ENCODE assay signal across 8 mouse cellular contexts in genomic region chr10:80566375-80567092, GRCm38 (mm10). TPM values are rescaled to one million over a fixed set of nuclear protein-coding genes. Genes with fewer than 3 reads are reported as not detected.
A peak's percentile ranks its signal among the peaks of the same experiment; 100 is the strongest.
DNase-seq lines count a peak whose midpoint lies in the region; TF ChIP-seq lines count a peak whose summit lies in the region.

No protein-coding gene starts in this region.

- H3K36me3 ChIP-seq in myocyte (ENCODE audit: control insufficient read depth, insufficient read depth): peaks cover 5% of the 10 kb centered on the region

- no peak overlapping the region for H3K4me3 ChIP-seq in myocyte

- peaks cover 16% of the 10 kb centered on the region for H3K79me2 ChIP-seq in myocyte (ENCODE audit: control insufficient read depth, insufficient read depth)

- no peak overlapping the region for H3ac ChIP-seq in myocyte (ENCODE audit: control insufficient read depth, insufficient read length)

- H3K4me2 ChIP-seq in myocyte (ENCODE audit: low read depth): no peak overlapping the region

- no peaks in the 10 kb centered on the region for H3K27me3 ChIP-seq in myocyte (ENCODE audit: control insufficient read depth, insufficient read depth, insufficient read length)

- no peak for TF ChIP-seq POLR2A in myocyte (IDR thresholded peaks at IDR 0.05; ENCODE audit: insufficient read length, low read depth)

- DNase-seq in 3134 (ENCODE audit: extremely low read depth, insufficient read length, low spot score) (peak; percentile 43), liver (peak; percentile 92)
- DNase-seq in adrenal gland, adult 18-20 months (ENCODE audit: low spot score in 2 of 2): peak; percentile 88 to 90
- peak; percentile 85 for DNase-seq in embryo, embryonic 11 days
- peak; percentile 67 for DNase-seq in gastrocnemius, postnatal 25 days
- peak; percentile 89 for DNase-seq in kidney, adult 18-20 months
- peak; percentile 91 to 98 for DNase-seq in spleen, postnatal 4 days (ENCODE audit: low spot score in 2 of 2)

TF ChIP-seq in myocyte, 11 proteins besides CTCF, POLR2A, EP300 and RAD21:
- TF ChIP-seq MYOD1 (IDR thresholded peaks at IDR 0.05; ENCODE audit: control insufficient read depth in 1 of 3, insufficient read length in 2 of 3, low read depth in 2 of 3) (peak in 2 of 3 experiments; percentile 94 to 95), TCF3 (IDR thresholded peaks at IDR 0.05; ENCODE audit: insufficient read length, low read depth) (peak; percentile 54), TCF12 (IDR thresholded peaks at IDR 0.05; ENCODE audit: insufficient read depth, poor library complexity, severe bottlenecking) (peak; percentile 5), MAX (IDR thresholded peaks at IDR 0.05; ENCODE audit: low read depth) (no peak), USF1 (IDR thresholded peaks at IDR 0.05; ENCODE audit: low read depth) (no peak), SRF (IDR thresholded peaks at IDR 0.05; ENCODE audit: control insufficient read depth, insufficient read length, low read depth) (no peak), REST (IDR thresholded peaks at IDR 0.05; ENCODE audit: insufficient read depth, insufficient read length) (no peak), CEBPB (IDR thresholded peaks at IDR 0.05; ENCODE audit: insufficient read depth, poor library complexity, severe bottlenecking) (no peak), MYOG (IDR thresholded peaks at IDR 0.05; ENCODE audit: control insufficient read depth in 1 of 3, insufficient read depth in 1 of 3, insufficient read length in 2 of 3, low read depth in 2 of 3) (peak; percentile 53 to 92 (median 87)), POLR2AphosphoS2 (IDR thresholded peaks at IDR 0.05; ENCODE audit: insufficient read length, low read depth) (peak; percentile 50), E2F4 (IDR thresholded peaks at IDR 0.05; ENCODE audit: insufficient read depth) (no peak)

RNA-seq across cellular contexts. Expression of gene Rexo1, which starts 5.2 kb away (rescaled TPM):
- total RNA-seq in adrenal gland, adult 18-20 months (2021): 10 to 100 TPM; 32.9 to 48.4 TPM
- 1 to 10 TPM; 8.4 to 9.3 TPM for total RNA-seq in gastrocnemius, postnatal 25 days (2021)
- polyA plus RNA-seq in myocyte (2012; fragmentation: generic; extraction: Trizol): 18.8 TPM

RNA-seq across cellular contexts. Expression of gene Klf16, which starts 10.6 kb away (rescaled TPM):
- 10 to 100 TPM; 11.3 to 12.3 TPM for total RNA-seq in adrenal gland, adult 18-20 months (2021)
- total RNA-seq in gastrocnemius, postnatal 25 days (2021): 1 to 10 TPM; 1.2 to 2.0 TPM
- polyA plus RNA-seq in myocyte (2012; fragmentation: generic; extraction: Trizol): 16.0 TPM

RNA-seq across cellular contexts. Expression of gene Abhd17a, which starts 23.6 kb away (rescaled TPM):
- total RNA-seq in adrenal gland, adult 18-20 months (2021): 100 to 1,000 TPM in 1 of 2 experiments, 10 to 100 TPM in 1; 94.5 to 102 TPM
- total RNA-seq in gastrocnemius, postnatal 25 days (2021): 10 to 100 TPM; 53.8 to 58.8 TPM
- 111 TPM for polyA plus RNA-seq in myocyte (2012; fragmentation: generic; extraction: Trizol)

RNA-seq across cellular contexts. Expression of gene Atp8b3, which starts 27.6 kb away (rescaled TPM):
- total RNA-seq in adrenal gland, adult 18-20 months (2021): 1 to 10 TPM in 1 of 2 experiments, under 1 TPM in 1; 0.80 to 1.1 TPM
- not detected for total RNA-seq in gastrocnemius, postnatal 25 days (2021)
- 0.08 TPM for polyA plus RNA-seq in myocyte (2012; fragmentation: generic; extraction: Trizol)

RNA-seq across cellular contexts. Expression of gene Scamp4, which starts 36.1 kb away (rescaled TPM):
- 10 to 100 TPM; 49.7 to 54.4 TPM for total RNA-seq in adrenal gland, adult 18-20 months (2021)
- total RNA-seq in gastrocnemius, postnatal 25 days (2021): 10 to 100 TPM; 14.3 to 18.4 TPM
- 141 TPM for polyA plus RNA-seq in myocyte (2012; fragmentation: generic; extraction: Trizol)

Comparison
In these comparisons a context has a peak if more than half of its experiments do, and no peak if none do; other contexts are left out.
1. DNase-seq: peak in every context shown above with its lines; median percentile 94 in spleen, postnatal 4 days; 92 in liver; 89 in adrenal gland, adult 18-20 months; 89 in kidney, adult 18-20 months; 85 in embryo, embryonic 11 days; 67 in gastrocnemius, postnatal 25 days; 43 in 3134.
2. RNA of gene Klf16, which starts 10.6 kb away (total RNA-seq): 11.3 to 12.3 TPM in adrenal gland, adult 18-20 months; 1.2 to 2.0 TPM in gastrocnemius, postnatal 25 days; every median in the first group is over 4 times any median in the second.